Comparison of ENCODE assay signal across 8 mouse cellular contexts in genomic region chr3:122078141-122078540, GRCm38 (mm10). TPM values are rescaled to one million over a fixed set of nuclear protein-coding genes. Genes with fewer than 3 reads are reported as not detected.
A peak's percentile ranks its signal among the peaks of the same experiment; 100 is the strongest.
DNase-seq lines count a peak whose midpoint lies in the region; ATAC-seq and TF ChIP-seq lines count a peak whose summit lies in the region.

No protein-coding gene starts in this region.

- TF ChIP-seq POLR2A in heart, adult 2 months (IDR thresholded peaks at IDR 0.05; ENCODE audit: insufficient read depth, low read depth, low read length) = 0 out of 2 replicates have a peak, but pooled peaks have one; percentile 13

- H3K79me2 ChIP-seq in heart, adult 2 months (replicated peaks; ENCODE audit: control insufficient read depth, insufficient read depth, low read length) = no peaks in the 10 kb centered on the region

- peak; percentile 41; the same call in 1 of the 2 replicates for ATAC-seq in kidney, embryonic 15.5 days (replicated peaks; ENCODE audit: low FRiP score)
- ATAC-seq in lung, postnatal 0 days = peak; percentile 94
- peak; percentile 65; the same call in 1 of the 2 replicates for ATAC-seq in stomach, postnatal 0 days (ENCODE audit: low FRiP score, low TSS enrichment)

- TF ChIP-seq EP300 in heart, adult 2 months (IDR thresholded peaks at IDR 0.05; ENCODE audit: insufficient read depth, low read depth, low read length) = peak; percentile 80; the same call in 1 of the 2 replicates
- TF ChIP-seq EP300 in lung, postnatal 0 days (IDR thresholded peaks at IDR 0.05) = peak; percentile 95
- peak; percentile 16 for TF ChIP-seq EP300 in stomach, postnatal 0 days (optimal IDR thresholded peaks at IDR 0.05)

- H3K4me3 ChIP-seq in heart, adult 2 months = no peak overlapping the region
- no peak overlapping the region for H3K4me3 ChIP-seq in kidney, embryonic 15.5 days (replicated peaks)
- H3K4me3 ChIP-seq in lung, postnatal 0 days (ENCODE audit: low read depth, low read length) = no peak overlapping the region
- no peak overlapping the region for H3K4me3 ChIP-seq in stomach, postnatal 0 days (ENCODE audit: low read depth, low read length)

- intact Hi-C loops in heart, adult 2 months (cut with DNase I) = loop anchor here (1.0 kb wide), 1 partner anchor 44 kb away; no protein-coding TSS in a partner anchor

- H3K27me3 ChIP-seq in heart, adult 2 months (ENCODE audit: control insufficient read depth, insufficient read depth, low read length) = no peaks in the 10 kb centered on the region
- H3K27me3 ChIP-seq in kidney, embryonic 15.5 days = no peaks in the 10 kb centered on the region
- no peaks in the 10 kb centered on the region for H3K27me3 ChIP-seq in lung, postnatal 0 days (replicated peaks; ENCODE audit: insufficient read depth, low read length)
- H3K27me3 ChIP-seq in stomach, postnatal 0 days (ENCODE audit: control insufficient read depth, insufficient read depth, low read length) = no peaks in the 10 kb centered on the region

- 0 out of 2 replicates have a peak, but pooled peaks cover 3% of the 10 kb centered on the region for H3K36me3 ChIP-seq in heart, adult 2 months (ENCODE audit: control insufficient read depth, insufficient read depth, low read length)
- H3K36me3 ChIP-seq in kidney, embryonic 15.5 days = no peaks in the 10 kb centered on the region
- no peaks in the 10 kb centered on the region for H3K36me3 ChIP-seq in lung, postnatal 0 days (ENCODE audit: insufficient read depth, low read length)
- H3K36me3 ChIP-seq in stomach, postnatal 0 days (ENCODE audit: control insufficient read depth, insufficient read depth, low read length) = no peaks in the 10 kb centered on the region

- no peaks in the 10 kb centered on the region for H3K9me3 ChIP-seq in kidney, embryonic 15.5 days (replicated peaks)
- no peaks in the 10 kb centered on the region for H3K9me3 ChIP-seq in lung, postnatal 0 days (ENCODE audit: low read length)
- H3K9me3 ChIP-seq in stomach, postnatal 0 days (ENCODE audit: control insufficient read depth, low read length) = no peaks in the 10 kb centered on the region

- 0 out of 2 replicates have a peak, but pooled peaks have one; percentile 20 for TF ChIP-seq CTCF in heart, adult 2 months (IDR thresholded peaks at IDR 0.05)
- peak; percentile 30 for TF ChIP-seq CTCF in lung, postnatal 0 days (IDR thresholded peaks at IDR 0.05)
- TF ChIP-seq CTCF in stomach, postnatal 0 days (IDR thresholded peaks at IDR 0.05; ENCODE audit: low read depth) = no peak

- H3K9ac ChIP-seq in heart, adult 2 months (ENCODE audit: low read depth, low read length) = no peak overlapping the region
- no peak overlapping the region for H3K9ac ChIP-seq in kidney, embryonic 15.5 days
- H3K9ac ChIP-seq in lung, postnatal 0 days (replicated peaks; ENCODE audit: low read depth) = no peak overlapping the region
- no peak overlapping the region for H3K9ac ChIP-seq in stomach, postnatal 0 days (ENCODE audit: low read length)

- DNase-seq in R1 (ENCODE audit: low read depth, low spot score) = peak; percentile 63
- peak; percentile 83 for DNase-seq in brain, adult 2 months (ENCODE audit: low read depth, low spot score)
- peak; percentile 45 to 70 for DNase-seq in heart, adult 2 months
- peak; percentile 83 for DNase-seq in lung, postnatal 0 days (ENCODE audit: low spot score)
- no peak for DNase-seq in stomach, postnatal 0 days (ENCODE audit: low spot score)
- DNase-seq in urinary bladder, postnatal 25 days (ENCODE audit: low spot score) = no peak
- DNase-seq in thymus, postnatal 4 days = no peak

- 25% methylated on average over 6 of the region's 6 CpGs for WGBS in heart, adult 2 months
- WGBS in kidney, embryonic 15.5 days = 37% methylated on average over 6 of the region's 6 CpGs
- WGBS in lung, postnatal 0 days = 30% methylated on average over 6 of the region's 6 CpGs
- WGBS in stomach, postnatal 0 days = 31% methylated on average over 6 of the region's 6 CpGs

- peaks cover 2% of the 10 kb centered on the region for H3K4me1 ChIP-seq in heart, adult 2 months (ENCODE audit: control insufficient read depth, insufficient read depth, low read length)
- peaks cover 38% of the 10 kb centered on the region for H3K4me1 ChIP-seq in kidney, embryonic 15.5 days
- peaks cover 12% of the 10 kb centered on the region; the same call in 1 of the 2 replicates for H3K4me1 ChIP-seq in lung, postnatal 0 days (ENCODE audit: insufficient read depth, low read depth, low read length)
- no peaks in the 10 kb centered on the region for H3K4me1 ChIP-seq in stomach, postnatal 0 days (replicated peaks; ENCODE audit: control insufficient read depth, insufficient read depth)

- no peak overlapping the region for H3K4me2 ChIP-seq in kidney, embryonic 15.5 days
- no peak overlapping the region for H3K4me2 ChIP-seq in lung, postnatal 0 days (replicated peaks; ENCODE audit: low read depth, low read length)
- no peak overlapping the region for H3K4me2 ChIP-seq in stomach, postnatal 0 days (replicated peaks; ENCODE audit: low read depth)

- peak overlapping the region; percentile 74 for H3K27ac ChIP-seq in heart, adult 2 months
- H3K27ac ChIP-seq in kidney, embryonic 15.5 days = peak overlapping the region; percentile 68
- peak overlapping the region; percentile 23 for H3K27ac ChIP-seq in lung, postnatal 0 days (ENCODE audit: low read length)
- H3K27ac ChIP-seq in stomach, postnatal 0 days (replicated peaks) = no peak overlapping the region

RNA-seq across cellular contexts. Expression of gene Abca4, which starts 33.9 kb away (rescaled TPM):
- 1 to 10 TPM; 1.6 to 2.3 TPM for total RNA-seq in heart, adult 2 months (2021)
- 2.6 TPM in 2 replicates for polyA plus RNA-seq in heart, adult 2 months (2012; rRNA removed)
- polyA plus RNA-seq in kidney, embryonic 15.5 days (2015; fragmentation: Nextera tagmentation; extraction: Ambion mirVana) = 0.70 and 0.72 TPM in 2 replicates
- polyA plus RNA-seq in lung, postnatal 0 days (2015; fragmentation: Nextera tagmentation; extraction: Ambion mirVana) = 2.3 and 2.5 TPM in 2 replicates
- polyA plus RNA-seq in stomach, postnatal 0 days (2015; fragmentation: Nextera tagmentation; extraction: Ambion mirVana) = 0.44 and 0.46 TPM in 2 replicates

Comparison
In these comparisons a context has a peak if more than half of its experiments do, and no peak if none do; other contexts are left out.
1. DNase-seq: peak in R1 (single experiment), brain, adult 2 months (single experiment), heart, adult 2 months (2 of 2) and lung, postnatal 0 days (single experiment); none in stomach, postnatal 0 days (single experiment), urinary bladder, postnatal 25 days (single experiment) and thymus, postnatal 4 days (single experiment).
2. ATAC-seq: peak in every context shown above with its lines; median percentile 94 in lung, postnatal 0 days; 65 in stomach, postnatal 0 days; 41 in kidney, embryonic 15.5 days.